Mouse (Mus musculus) testis, adult 2 months (tissue): ENCODE data around the gene Grsf1.

ENCODE experiments used
- CTCF ChIP-seq: fragments of 200-500 bp; IDR thresholded peaks from 2 replicates; pipeline ENCODE4 v1.5.1; 2012; ENCODE audit warnings: low read depth, mild to moderate bottlenecking, inconsistent platforms, low read length, moderate library complexity; ENCODE audit not compliant: control insufficient read depth, insufficient read depth, insufficient replicate concordance
- POLR2A ChIP-seq: fragments of 200-500 bp; IDR thresholded peaks from 2 replicates; pipeline ENCODE4 v1.6.1; 2012; ENCODE audit warnings: low read depth, mild to moderate bottlenecking, inconsistent platforms, low read length, moderate library complexity; ENCODE audit not compliant: control insufficient read depth

GRCm38 (mm10) chr5:88685745-88686299 lies 9.9 kb upstream of the Grsf1 start:
- no peak for TF ChIP-seq CTCF
- TF ChIP-seq POLR2A: no peak
